Mouse (Mus musculus) liver, embryonic 15.5 days (tissue): ENCODE data around the gene Lpar1. TPM values are rescaled to one million over a fixed set of nuclear protein-coding genes. Genes with fewer than 3 reads are reported as not detected.

Source experiments
- ATAC-seq: fragments of 200-750 bp; cut with Nextera tagmentation; 2 replicates; pipeline ENCODE4 v1.8.0; 2017; ENCODE audit warnings: moderate number of reproducible peaks, mild to moderate bottlenecking, moderate library complexity; ENCODE audit not compliant: insufficient read depth
- H3K27ac ChIP-seq: fragments of 300-500 bp; sonication (generic); replicated peaks from 2 replicates; pipeline ENCODE4 v1.5.1; 2015; ENCODE audit warnings: mild to moderate bottlenecking, inconsistent platforms
- H3K27me3 ChIP-seq: fragments of 300-500 bp; sonication (generic); 2 replicates; pipeline ENCODE4 v1.6.1; 2015; ENCODE audit warnings: mild to moderate bottlenecking, inconsistent platforms
- H3K36me3 ChIP-seq: fragments of 300-500 bp; sonication (generic); replicated peaks from 2 replicates; pipeline ENCODE4 v1.6.1; 2015; ENCODE audit warnings: moderate library complexity, mild to moderate bottlenecking, inconsistent platforms
- H3K4me1 ChIP-seq: fragments of 300-500 bp; sonication (generic); replicated peaks from 2 replicates; pipeline ENCODE4 v1.6.1; 2015; ENCODE audit warnings: inconsistent platforms
- H3K4me2 ChIP-seq: fragments of 300-500 bp; sonication (generic); 2 replicates; pipeline ENCODE4 v1.6.1; 2015; ENCODE audit warnings: moderate library complexity, mild to moderate bottlenecking, inconsistent platforms
- H3K4me3 ChIP-seq: fragments of 300-500 bp; sonication (generic); replicated peaks from 2 replicates; pipeline ENCODE4 v1.5.1; 2015; ENCODE audit warnings: mild to moderate bottlenecking, inconsistent platforms
- H3K9ac ChIP-seq: fragments of 300-500 bp; sonication (generic); 2 replicates; pipeline ENCODE4 v1.6.1; 2015; ENCODE audit warnings: moderate library complexity, mild to moderate bottlenecking, inconsistent platforms
- H3K9me3 ChIP-seq: fragments of 300-500 bp; sonication (generic); replicated peaks from 2 replicates; pipeline ENCODE4 v1.6.1; 2016; ENCODE audit warnings: inconsistent platforms
- WGBS: fragments of 180-500 bp; shearing (Covaris S2); methylation state at CpG from one replicate; pipeline ENCODE4 v1.1.7; 2015; ENCODE audit warnings: mixed read lengths; ENCODE audit not compliant: insufficient replicate concordance; 5-methylcytosine and 5-hydroxymethylcytosine counted together
- polyA plus RNA-seq: library from polyadenylated mRNA; unstranded; fragments of >200 nt; fragmentation: Nextera tagmentation; extraction: Ambion mirVana; gene quantifications from 2 replicates; pipeline ENCODE4 v1.2.1, GENCODE M21; 2015

The Lpar1 gene
- polyA plus RNA-seq, 1 experiment from 2014 or later, result 2.5 TPM

- Histone ChIP-seq H3K4me3 (no peak overlapping the region), H3K27ac (no peak overlapping the region), H3K27me3 (no peaks in the 10 kb centered on the region), H3K4me2 (no peak overlapping the region), H3K36me3 (no peaks in the 10 kb centered on the region), H3K9ac (no peak overlapping the region), H3K9me3 (no peaks in the 10 kb centered on the region), H3K4me1 (no peaks in the 10 kb centered on the region)
- WGBS, result 63% methylated on average over 4 of the region's 4 CpGs
- ATAC-seq, result no peak
Observed at GRCm38 (mm10) chr4:58506539-58507527, 46.9 kb downstream of the Lpar1 start.

- no peaks in the 10 kb centered on the region for H3K4me1 ChIP-seq
- H3K9me3 ChIP-seq, result no peaks in the 10 kb centered on the region
- no peak overlapping the region for H3K4me2 ChIP-seq
- no peak overlapping the region for H3K4me3 ChIP-seq
- H3K27me3 ChIP-seq, result no peaks in the 10 kb centered on the region
- no peaks in the 10 kb centered on the region for H3K36me3 ChIP-seq
- no peak overlapping the region for H3K27ac ChIP-seq
- no peak for ATAC-seq
- no peak overlapping the region for H3K9ac ChIP-seq
- 68% methylated on average over 2 of the region's 2 CpGs for WGBS
Observed at GRCm38 (mm10) chr4:58504250-58504649, 49.4 kb downstream of the Lpar1 start.

- Histone ChIP-seq H3K36me3 (no peaks in the 10 kb centered on the region), H3K27ac (no peak overlapping the region), H3K4me2 (no peak overlapping the region), H3K27me3 (no peaks in the 10 kb centered on the region), H3K4me3 (no peak overlapping the region), H3K9ac (no peak overlapping the region), H3K9me3 (no peaks in the 10 kb centered on the region), H3K4me1 (no peaks in the 10 kb centered on the region)
- ATAC-seq, result no peak
- 68% methylated on average over 21 of the region's 21 CpGs for WGBS
Observed at GRCm38 (mm10) chr4:58501012-58501777, 52.5 kb downstream of the Lpar1 start.

GRCm38 (mm10) chr4:58499831-58500230, 53.9 kb downstream of the Lpar1 start:
- Histone ChIP-seq H3K9ac (no peak overlapping the region), H3K4me1 (no peaks in the 10 kb centered on the region), H3K9me3 (no peaks in the 10 kb centered on the region), H3K36me3 (no peaks in the 10 kb centered on the region), H3K4me2 (no peak overlapping the region), H3K27me3 (no peaks in the 10 kb centered on the region), H3K4me3 (no peak overlapping the region), H3K27ac (no peak overlapping the region)
- 65% methylated on average over 3 of the region's 3 CpGs for WGBS
- no peak for ATAC-seq

GRCm38 (mm10) chr4:58499241-58499640, 54.5 kb downstream of the Lpar1 start:
- no peaks in the 10 kb centered on the region for H3K27me3 ChIP-seq
- ATAC-seq, result no peak
- no peak overlapping the region for H3K9ac ChIP-seq
- H3K4me2 ChIP-seq, result no peak overlapping the region
- no peaks in the 10 kb centered on the region for H3K4me1 ChIP-seq
- no peaks in the 10 kb centered on the region for H3K36me3 ChIP-seq
- no peaks in the 10 kb centered on the region for H3K9me3 ChIP-seq
- no peak overlapping the region for H3K4me3 ChIP-seq
- WGBS, result 57% methylated on average over 3 of the region's 3 CpGs
- no peak overlapping the region for H3K27ac ChIP-seq

- H3K27ac ChIP-seq, result no peak overlapping the region
- no peak for ATAC-seq
- no peaks in the 10 kb centered on the region for H3K27me3 ChIP-seq
- no peak overlapping the region for H3K4me2 ChIP-seq
- H3K4me3 ChIP-seq, result no peak overlapping the region
- no peaks in the 10 kb centered on the region for H3K36me3 ChIP-seq
- no peaks in the 10 kb centered on the region for H3K4me1 ChIP-seq
- H3K9me3 ChIP-seq, result no peaks in the 10 kb centered on the region
- no peak overlapping the region for H3K9ac ChIP-seq
- 59% methylated on average over 6 of the region's 6 CpGs for WGBS
Observed at GRCm38 (mm10) chr4:58498734-58499133, 55.0 kb downstream of the Lpar1 start.

- no peak overlapping the region for H3K27ac ChIP-seq
Observed at GRCm38 (mm10) chr4:58497284-58497683, 56.4 kb downstream of the Lpar1 start.

GRCm38 (mm10) chr4:58496743-58497142, 57.0 kb downstream of the Lpar1 start:
- Histone ChIP-seq H3K27me3 (no peaks in the 10 kb centered on the region), H3K36me3 (no peaks in the 10 kb centered on the region), H3K4me1 (no peaks in the 10 kb centered on the region), H3K27ac (no peak overlapping the region), H3K4me3 (no peak overlapping the region), H3K9ac (no peak overlapping the region), H3K4me2 (no peak overlapping the region), H3K9me3 (no peaks in the 10 kb centered on the region)
- WGBS, result 58% methylated on average over 8 of the region's 8 CpGs
- ATAC-seq, result no peak

More at GRCm38 (mm10) chr4:58497284-58497683, 56.4 kb downstream of the Lpar1 start:
- WGBS, result 76% methylated on average over 4 of the region's 4 CpGs
- Histone ChIP-seq H3K27me3 (no peaks in the 10 kb centered on the region), H3K36me3 (no peaks in the 10 kb centered on the region), H3K4me3 (no peak overlapping the region), H3K4me2 (no peak overlapping the region), H3K9me3 (no peaks in the 10 kb centered on the region), H3K9ac (no peak overlapping the region), H3K4me1 (no peaks in the 10 kb centered on the region)
- ATAC-seq, result no peak

- no peaks in the 10 kb centered on the region for H3K27me3 ChIP-seq
- no peak overlapping the region for H3K4me2 ChIP-seq
- no peaks in the 10 kb centered on the region for H3K4me1 ChIP-seq
- ATAC-seq, result no peak
- 74% methylated on average over 3 of the region's 3 CpGs for WGBS
- no peaks in the 10 kb centered on the region for H3K9me3 ChIP-seq
- H3K36me3 ChIP-seq, result no peaks in the 10 kb centered on the region
- H3K9ac ChIP-seq, result no peak overlapping the region
- H3K4me3 ChIP-seq, result no peak overlapping the region
- H3K27ac ChIP-seq, result no peak overlapping the region
Observed at GRCm38 (mm10) chr4:58491742-58492141, 62.0 kb downstream of the Lpar1 start.

GRCm38 (mm10) chr4:58490374-58490773, 63.3 kb downstream of the Lpar1 start:
- Histone ChIP-seq H3K9me3 (no peaks in the 10 kb centered on the region), H3K27me3 (no peaks in the 10 kb centered on the region), H3K4me3 (no peak overlapping the region), H3K4me1 (no peaks in the 10 kb centered on the region), H3K4me2 (no peak overlapping the region), H3K36me3 (no peaks in the 10 kb centered on the region), H3K9ac (no peak overlapping the region), H3K27ac (no peak overlapping the region)
- ATAC-seq, result no peak
- 64% methylated on average over 4 of the region's 4 CpGs for WGBS

GRCm38 (mm10) chr4:58478564-58478963, 75.1 kb downstream of the Lpar1 start:
- WGBS, result 64% methylated on average over 1 of the region's 1 CpGs
- Histone ChIP-seq H3K9ac (no peak overlapping the region), H3K4me2 (no peak overlapping the region), H3K4me3 (no peak overlapping the region), H3K27me3 (no peaks in the 10 kb centered on the region), H3K4me1 (no peaks in the 10 kb centered on the region), H3K9me3 (no peaks in the 10 kb centered on the region), H3K36me3 (no peaks in the 10 kb centered on the region), H3K27ac (no peak overlapping the region)
- no peak for ATAC-seq
